Mouse (Mus musculus): ENCODE results near the gene Styx.

DNA sequence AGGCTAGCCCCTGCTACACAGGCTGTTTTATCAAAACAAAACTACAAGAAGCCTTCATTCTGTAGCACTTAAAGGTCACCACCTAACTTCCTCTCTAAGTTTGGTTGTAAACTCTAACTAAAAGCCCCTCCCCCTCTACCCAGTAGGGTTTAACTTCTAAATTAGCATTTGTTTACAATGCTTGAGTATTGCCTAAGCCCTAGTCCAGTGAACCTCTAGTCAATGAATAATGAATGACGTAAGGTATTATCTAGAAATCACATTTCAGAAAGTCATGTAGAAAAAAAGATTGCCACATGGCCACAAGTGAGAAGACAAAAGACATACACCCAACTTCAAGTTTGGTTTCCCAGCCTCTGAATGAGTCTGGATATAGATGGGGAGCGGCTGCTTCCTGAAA lies 36.6 kb downstream of the Styx start:
- TF ChIP-seq CTCF (IDR thresholded peaks at IDR 0.05; ENCODE audit: borderline replicate concordance, insufficient read depth, low read length) = no peak
- no peak for TF ChIP-seq POLR2A (IDR thresholded peaks at IDR 0.05; ENCODE audit: low read depth, low read length)

Data from embryonic fibroblast, embryonic 13.5 days (primary cell).